Mouse (Mus musculus) right cerebral cortex, postnatal 10 days (tissue): ENCODE data around the gene Plcb4.

Source experiments
- DNase-seq, 2 experiments: peaks; one replicate each; pipeline ENCODE4 v3.0.0; 2021; ENCODE audit warnings: low spot score in 2 of 2

Gene Plcb4

DNA sequence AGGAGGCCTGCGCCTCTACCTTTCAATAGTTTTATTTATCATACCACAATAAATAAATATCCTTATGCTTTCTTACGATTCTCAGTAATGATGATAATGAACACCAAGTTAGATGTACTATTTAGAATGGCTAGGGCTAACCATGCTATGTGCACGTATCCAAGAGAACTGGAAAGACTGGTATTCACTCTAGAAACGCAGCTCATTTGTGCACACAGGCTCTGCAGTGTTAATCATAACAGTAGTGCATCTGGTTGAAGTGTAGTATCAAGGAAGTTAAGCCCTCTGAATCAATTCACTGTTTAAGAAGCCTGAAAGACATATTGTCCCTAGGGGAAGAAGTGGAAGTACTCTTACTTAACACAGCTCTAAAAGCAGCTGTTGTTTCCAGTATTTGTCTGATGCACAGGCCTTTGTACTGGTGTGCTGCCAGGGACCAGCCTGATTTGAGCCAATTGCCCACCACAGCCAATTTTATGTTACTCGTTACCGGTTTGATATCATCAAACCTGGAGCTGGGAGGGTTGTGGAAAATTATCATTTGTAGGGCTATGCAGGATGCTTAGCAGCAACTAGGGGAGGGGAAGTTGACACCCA is 100.8 kb downstream of the Plcb4 start:
- no peak for DNase-seq

DNA sequence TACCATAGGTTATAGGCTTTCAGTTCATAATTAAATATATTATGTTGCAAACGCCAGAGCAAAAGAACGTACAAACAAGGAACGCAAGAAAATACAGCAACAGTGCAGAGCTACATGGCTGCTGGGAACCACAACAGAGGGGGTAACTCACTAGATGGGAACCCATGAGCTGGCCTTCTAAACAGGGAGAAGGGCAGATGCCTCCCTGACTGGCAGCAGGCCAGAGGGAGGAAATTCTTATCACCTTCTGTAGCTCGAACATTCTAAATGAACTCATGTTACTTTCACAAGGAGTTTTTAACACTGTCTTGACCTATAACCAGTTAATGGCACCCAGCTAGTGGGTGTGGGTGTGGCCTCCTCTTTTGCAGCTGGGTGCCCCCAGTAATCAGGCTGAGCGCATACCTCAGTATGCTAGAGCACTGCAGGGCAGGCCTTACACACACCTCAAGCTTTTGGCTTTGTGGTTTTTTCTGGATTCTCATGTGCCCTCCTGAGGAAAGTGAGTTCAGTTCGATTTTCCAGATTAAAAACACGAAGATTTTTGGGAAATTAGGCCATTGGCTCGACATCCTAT is 102.5 kb downstream of the Plcb4 start:
- no peak for DNase-seq

DNA sequence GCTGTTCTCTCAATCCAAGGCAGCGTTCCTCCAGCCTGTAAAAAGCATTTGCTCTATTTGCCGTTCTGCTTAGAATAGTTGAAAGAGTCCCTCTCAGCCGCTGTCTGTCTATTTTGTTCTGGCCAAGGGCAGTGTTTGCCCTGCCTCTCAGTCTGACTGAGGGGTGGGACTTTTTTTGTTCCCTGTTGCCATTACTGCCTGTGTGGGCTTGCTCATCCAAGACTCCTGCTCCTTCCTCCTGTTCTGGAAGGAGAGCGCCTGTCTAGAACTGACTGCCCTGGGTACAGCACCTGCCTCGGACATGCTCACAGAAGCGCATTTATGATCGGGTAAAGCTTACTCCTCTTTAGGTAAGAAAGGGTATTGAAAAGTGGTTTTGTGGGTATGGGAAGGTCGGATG is 105.9 kb downstream of the Plcb4 start:
- no peak for DNase-seq

DNA sequence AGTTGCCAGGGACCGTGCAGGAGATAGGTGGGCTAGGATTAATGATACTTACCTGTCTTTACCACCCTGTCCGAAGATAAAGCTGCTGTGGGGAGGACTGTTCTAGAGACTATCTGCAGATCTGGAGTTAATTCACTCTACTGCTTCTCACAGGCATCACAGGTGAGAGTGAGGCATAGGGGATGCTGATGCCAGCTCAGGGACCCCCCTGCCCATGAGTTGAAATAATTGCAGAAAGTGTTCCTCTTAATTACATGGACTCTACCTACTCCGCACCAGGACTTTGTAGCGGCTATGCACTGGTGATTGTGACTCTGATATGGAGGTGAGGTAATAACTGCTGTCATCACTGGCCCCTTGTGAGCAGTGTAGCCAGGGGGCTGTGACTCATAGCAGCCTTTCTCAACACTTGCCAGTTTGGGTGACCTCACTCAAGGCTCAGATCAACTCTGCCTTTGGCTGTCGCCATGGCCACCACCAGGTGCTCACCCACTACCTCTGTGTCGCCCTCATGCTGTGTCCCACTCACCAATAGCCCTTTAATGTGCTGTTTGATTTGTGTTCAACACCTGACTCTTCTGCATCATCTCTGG is 107.8 kb downstream of the Plcb4 start:
- no peak for DNase-seq

DNA sequence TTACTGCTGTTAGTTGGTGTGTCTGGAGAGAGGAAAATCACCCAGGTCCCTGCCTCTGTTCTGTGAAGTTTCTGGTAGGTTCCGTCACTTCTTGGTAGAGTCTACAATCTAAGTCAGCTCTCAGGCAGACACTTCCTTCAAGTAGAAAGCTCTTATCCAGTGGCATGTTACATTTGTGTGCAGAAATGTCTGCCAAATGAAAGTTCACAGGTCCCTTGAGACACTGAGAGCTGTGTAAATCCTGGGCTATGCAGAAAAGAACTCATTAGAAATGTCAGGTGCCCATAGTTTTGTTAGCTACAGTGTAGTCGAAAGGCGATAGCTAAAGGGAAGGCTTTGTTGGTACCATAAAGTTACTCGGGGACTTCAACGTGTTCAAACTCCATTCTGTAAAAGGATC is 108.7 kb downstream of the Plcb4 start:
- DNase-seq, result no peak

DNA sequence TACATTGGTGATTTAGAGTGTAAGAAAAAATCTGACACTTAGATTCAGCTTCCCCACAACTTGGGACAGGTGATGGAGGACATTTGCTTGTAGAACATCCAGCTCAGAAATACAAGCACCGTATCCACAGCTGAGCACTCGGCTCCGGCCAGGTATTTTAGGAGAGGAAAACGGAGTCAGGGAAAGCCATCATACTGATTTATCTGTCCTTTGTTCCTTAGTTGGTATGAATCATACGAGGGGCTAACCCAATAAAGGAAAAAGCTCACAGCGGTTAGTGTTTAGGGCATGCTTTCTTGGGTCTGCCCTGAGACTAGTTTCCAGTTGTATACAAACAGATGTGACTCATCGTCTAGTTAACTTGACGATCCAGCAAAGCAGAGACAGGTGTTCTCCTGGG is 110.9 kb downstream of the Plcb4 start:
- DNase-seq, result no peak

DNA sequence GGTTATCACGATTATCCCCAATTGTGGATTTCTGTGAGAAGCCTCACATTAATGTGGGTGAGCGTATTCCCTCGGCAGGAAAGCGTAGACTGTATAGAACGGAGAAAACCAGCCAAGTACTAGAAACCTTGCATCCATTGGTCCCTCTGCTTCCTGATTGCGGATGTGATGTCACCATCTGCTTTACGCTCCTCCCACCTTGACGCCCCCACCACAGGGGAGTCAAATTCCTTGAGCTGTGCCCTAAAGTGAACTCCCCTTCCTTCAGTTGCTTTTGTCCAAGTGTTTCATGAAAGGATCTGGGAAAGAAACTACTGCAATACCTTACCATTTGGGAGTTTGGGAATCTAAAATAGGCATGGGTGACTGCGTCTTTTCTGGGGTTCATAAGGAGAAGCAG is 111.4 kb downstream of the Plcb4 start:
- no peak for DNase-seq

DNA sequence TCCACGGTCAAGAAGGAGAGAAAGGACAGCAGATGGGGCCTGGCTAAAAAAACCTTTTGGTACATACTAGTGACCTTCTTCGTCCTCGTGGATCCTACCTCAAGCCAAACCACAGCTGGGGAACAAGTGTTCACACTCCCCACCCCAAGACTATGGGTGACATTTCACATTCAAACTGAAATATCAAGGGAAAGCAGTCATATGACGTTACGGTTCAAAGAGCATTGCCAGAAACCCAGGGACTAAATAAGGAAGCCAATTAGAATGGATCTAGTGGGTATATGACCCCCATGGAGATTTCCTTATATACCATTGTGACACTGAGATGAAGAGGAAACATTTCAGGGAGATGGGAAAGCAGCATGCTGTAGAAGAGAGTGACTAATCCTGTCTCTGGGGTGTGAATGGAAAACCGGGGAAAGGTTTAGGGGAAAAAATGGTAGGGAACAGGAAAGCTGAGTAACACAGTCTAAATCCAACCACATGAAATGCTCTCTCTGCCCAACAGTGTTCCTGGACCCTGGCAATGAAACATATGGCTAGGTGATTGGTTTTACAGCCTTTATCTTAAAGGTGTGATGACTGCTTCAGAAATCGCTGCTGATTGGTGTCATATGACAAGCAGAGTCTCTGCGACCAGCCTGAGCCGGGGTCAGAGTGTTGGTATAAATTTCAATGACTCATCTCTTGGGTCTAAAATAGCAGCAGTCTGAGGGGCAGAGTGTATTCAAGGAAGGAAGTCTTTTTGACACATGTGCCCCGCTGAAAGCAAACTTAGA is 114.6 kb downstream of the Plcb4 start:
- DNase-seq, result no peak

DNA sequence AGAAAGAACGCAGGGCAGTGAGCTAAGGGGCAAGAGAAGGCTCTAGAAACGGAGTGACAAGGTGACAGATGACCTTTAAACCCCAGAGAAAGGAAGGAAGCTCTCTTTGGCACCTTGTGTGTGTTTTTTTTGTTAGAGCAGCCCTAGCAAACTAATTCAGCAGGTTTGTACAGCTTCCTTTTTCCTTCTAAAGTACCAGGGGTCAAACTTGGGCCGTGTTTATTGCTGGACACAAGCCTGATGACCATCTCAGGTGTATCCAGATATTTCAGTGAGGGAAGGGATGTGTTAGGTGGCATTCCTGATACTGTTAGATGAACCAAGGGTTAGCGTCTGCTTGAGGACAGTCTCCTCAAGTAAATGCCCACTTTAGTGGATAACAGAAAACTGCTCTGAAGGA is 116.2 kb downstream of the Plcb4 start:
- DNase-seq, result no peak

DNA sequence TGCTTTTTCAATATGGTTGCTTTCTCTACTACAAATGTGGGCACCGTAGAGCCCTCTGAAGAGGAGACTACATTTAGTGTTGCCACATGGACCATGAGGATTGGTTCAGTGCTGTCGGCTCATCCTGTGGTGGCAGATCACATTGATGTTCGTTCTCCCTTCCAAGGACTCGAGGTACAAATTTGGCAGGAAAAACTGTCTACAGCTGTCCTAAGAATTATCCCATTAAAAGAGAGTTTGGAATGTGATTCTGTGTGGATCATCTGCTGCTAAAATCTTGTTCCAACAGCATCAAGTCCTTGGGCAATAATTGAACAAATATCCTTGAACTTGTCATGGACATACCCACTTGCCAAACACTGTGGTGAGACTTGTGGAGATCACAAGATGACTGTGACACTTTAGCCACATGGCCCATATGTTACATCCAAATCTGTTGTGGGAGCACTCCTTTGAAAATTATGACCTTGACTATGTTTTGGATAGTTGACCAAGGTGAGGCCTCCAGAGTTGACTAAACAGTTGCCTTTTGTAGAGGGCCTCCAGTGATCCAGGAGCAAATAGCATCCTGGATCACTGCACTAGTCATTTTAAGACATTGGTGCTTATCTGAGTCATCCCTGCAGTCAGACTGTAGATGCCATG is 117.4 kb downstream of the Plcb4 start:
- no peak for DNase-seq

DNA sequence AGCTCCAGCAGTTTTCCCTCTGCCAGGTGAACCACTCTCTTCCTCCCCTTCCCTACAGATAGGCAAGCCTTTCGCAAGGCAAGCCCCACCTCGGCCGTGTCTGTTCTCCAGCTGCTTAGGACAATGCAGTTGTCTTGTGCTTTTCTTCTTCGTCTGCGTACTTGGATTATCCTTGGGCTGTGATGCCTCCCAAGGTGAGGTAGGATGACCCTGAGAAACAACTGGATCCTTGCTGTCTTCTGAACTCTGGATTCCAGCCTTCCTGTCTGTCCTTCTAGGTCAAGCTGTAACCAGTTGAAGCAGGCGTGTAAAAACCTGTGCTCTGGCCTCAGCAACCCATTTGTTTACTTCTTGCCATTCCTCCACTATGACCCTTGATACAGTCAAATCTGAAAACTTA is 122.6 kb downstream of the Plcb4 start:
- no peak for DNase-seq

DNA sequence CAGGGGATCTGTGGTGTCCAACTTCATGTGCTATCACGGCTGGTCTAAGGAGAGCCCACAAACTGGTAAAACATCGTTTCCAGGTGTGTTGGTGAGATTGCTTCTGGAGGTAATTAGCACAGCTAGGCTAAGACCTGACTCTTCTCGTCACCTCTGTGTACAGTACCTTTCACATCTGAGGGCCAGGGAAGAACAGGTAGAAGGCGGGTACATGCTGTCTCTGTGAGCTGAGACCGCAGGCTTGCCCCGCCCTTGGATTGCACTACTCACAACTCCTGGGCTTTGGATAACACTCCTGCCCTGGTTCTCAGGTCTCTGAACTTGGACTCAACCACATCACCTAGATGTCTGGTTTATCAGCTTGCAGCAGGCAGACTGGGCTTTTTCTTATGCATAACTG is 128.6 kb downstream of the Plcb4 start:
- DNase-seq, result no peak

DNA sequence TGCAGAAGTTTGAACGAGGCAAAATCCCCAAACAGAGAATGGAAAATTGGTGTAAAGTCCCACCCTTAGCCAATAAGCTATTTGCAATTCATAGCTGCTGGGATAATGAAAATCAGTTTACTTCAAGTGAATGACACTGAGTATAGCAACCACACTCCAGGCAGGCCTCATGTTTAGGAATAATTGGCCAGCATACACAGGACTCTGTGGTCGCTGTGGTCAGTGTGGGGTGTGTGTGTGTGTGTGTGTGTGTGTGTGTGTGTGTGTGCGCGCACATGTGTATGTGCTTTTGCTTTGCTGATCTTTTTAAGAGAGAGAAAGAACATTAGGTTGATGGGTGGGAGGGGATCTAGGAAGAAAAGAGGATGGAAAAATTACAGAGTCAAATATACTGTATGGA is 134.1 kb downstream of the Plcb4 start:
- no peak for DNase-seq

DNA sequence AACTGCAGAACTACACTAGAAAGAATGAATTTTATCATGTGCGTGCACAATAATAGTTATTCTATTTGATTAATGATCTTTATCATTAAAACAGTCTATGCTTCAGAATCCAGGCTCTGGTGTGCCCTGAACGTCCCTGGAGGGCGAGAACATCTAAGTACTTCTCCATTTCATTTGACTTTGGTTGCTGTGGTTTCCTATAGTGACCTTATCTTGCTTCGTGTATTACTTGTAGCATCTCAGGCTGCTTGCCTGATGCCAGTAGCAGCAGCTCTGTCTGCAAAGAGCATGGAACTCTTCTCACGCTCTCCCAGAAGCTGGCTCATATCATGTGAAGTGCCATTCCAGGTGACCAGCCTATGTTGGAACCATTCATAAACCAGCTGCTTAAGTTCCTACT is 137.9 kb downstream of the Plcb4 start:
- no peak for DNase-seq

DNA sequence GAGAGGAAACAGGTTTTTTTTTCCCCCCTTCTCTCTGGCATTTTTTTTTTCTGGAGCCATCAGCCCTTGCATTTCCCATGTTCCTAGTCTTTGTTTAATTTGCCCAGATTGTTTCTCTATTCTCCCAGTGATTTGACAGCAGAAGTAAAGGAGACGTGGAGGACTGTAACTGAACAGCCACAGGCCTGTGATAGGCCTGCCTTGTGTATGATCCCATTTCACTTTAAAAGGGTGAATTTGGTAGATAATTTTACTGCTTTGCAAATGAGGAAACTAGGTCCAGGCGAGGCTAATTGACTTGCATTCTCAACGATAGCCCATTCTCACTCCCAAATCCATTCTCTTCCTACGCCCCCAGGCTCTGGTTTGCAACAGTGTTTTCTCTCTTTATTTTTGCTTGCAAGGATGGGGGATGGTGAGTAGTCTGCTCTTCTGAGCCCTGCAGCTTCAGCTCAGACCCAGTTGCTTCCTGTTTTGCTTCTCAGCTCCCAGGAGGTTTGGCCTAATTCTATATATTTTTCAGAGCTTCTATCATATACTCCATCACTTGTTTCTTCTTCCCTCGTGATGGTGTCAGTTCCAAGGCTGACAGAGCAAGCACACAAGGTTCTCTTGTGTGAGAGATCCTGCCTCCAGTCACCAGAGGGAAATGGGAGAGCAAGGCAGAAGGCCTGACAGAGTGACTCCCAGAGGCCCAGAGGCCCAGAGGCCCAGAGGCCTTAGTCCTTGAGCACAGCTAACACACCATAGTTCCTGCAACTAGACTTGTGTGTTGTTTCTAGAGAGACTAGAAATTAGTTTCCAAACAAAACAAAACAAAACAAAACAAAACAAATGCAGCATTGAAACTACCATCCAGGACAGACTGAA is 139.1 kb downstream of the Plcb4 start:
- no peak for DNase-seq

DNA sequence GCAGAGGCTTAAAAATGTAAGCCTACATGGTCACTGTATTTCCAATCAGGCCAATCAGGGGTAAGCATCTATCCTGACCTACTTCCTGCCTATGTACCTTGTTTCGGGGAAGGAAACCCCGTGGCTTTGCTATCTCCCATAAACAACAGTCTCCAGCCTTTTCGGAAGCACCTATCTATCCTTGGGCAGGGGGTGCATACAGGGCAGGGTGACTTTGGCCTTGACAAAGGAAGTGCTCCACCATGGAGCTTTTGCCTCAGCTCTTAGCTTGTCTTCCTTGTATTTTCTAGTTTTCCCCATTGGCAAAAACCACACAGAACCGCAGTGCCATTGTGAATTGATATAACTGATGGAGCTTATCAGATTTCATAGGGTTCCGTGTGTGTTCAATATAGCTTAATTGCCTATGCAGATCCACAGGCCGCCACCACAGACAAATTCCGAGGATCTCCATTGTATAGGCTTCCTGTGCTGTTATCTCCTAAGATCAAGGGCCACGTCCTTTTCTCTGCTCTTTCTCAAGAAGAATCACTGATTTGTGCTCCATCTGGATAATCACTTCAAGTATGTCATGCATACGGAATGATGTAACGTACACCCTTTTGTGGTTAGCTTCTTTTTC is 140.4 kb downstream of the Plcb4 start:
- no peak for DNase-seq

DNA sequence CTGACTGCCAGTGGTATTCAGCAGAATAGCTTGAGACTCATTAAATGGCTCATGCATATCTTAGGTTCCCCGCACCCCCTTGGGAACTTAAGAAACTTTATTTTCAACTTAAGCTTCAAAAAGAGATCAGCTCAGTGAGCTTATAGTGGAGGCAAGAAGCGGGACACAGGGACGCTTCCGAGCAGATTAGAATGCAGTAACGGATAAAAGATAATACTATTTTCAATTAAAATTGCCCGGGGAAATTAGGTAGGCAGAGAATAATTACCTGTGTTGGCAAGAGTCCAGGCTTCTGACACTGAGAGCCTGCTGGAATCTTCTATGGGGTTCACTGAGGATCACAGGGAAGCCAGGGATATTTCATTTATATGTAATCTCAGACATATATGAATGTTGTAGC is 141.6 kb downstream of the Plcb4 start:
- DNase-seq, result no peak

DNA sequence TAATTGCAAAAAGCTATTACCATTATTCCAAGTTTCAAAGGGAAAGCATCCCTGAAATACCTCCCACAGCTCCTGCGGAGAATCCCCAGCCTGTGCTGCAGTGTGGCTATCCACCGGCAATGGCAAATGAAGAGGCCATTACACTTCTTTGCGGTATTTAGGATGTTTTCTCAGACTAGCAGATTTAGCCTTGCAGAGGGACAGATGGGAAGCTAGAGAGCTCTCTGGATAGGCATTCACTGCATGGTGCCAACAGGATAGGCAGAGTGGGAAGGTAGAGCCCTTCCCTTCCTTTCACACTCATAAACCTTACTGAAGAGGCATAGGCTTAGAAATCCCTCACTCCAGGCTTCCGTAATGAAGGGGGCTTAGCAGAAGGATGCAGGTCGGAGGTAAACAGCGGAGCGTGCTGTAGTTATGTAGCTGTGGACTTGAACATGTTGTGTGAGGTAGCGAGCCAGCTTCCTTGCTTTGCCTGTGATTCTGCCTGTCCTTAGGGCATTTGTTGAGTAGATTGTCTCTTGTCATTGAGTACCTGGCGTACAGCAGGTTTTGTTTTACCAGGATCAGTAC is 144.2 kb downstream of the Plcb4 start:
- no peak for DNase-seq

DNA sequence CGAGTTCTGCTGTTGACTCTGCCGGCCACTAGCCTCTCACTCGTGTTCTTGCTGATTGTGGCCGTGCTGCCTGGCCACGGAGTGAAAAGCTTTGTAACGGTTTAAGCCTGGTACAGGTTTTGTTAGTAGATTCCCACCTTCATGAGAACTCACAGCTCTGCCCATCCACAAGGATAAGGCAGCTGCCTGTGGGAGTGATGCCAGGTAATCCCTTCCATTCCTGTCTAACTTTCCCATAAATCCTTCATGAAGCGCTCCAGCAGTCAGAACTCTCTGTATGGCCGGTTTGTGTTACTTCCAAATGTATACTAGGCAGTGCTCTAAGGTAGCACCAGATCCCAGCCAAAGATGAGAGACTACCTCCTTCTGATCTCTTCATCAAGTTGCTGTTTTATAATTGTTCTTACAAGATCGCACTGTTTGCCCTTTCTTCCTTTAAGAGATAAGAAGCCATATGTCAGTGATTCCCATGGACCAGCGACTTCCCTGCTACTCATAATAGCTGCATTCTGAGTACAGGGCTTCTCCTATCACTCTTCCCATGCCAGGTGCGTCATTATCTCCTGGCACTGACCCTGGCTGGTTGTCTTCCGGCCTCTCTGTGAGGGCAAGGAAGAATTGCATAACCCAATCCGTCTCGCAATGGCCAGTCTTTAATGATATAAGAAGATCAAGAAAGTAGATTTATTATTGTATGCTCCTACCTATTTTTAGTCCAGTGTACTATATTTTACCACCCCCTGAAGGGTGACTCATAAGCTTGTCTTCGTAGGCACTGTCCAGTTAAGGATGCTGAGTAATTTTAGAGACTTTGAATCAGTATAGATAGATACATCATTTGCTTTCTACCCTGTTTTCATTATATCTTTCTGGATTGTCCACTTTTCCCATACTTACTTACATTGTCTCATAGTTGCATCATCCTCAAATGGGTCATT is 147.2 kb downstream of the Plcb4 start:
- DNase-seq, result no peak

DNA sequence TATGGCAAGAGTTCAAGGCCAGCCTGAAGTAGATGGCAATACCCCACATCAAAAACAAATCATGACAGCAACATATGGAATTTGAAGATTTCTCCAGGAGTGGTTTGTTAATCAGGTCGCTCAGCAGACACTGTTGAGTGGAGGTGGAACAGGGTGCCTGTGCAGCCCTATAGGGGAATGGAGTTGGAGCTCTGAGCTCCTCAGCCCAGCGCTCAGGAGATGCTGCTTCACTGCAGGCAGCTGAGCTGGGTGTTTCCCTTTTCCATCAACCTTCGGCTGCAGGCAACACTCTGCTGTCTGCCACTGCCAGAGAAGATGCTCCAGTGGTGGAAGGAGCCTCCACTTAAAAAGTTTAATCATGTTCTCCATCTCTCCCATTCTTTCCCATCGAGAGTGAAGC is 149.5 kb downstream of the Plcb4 start:
- no peak for DNase-seq
